Mouse (Mus musculus) layer of hippocampus, adult 9-11 months (tissue): Measurements from ENCODE around the gene Adamts16.

Experiments used
- DNase-seq: peaks from one replicate; pipeline ENCODE4 v3.0.0; 2022

The Adamts16 gene

DNA sequence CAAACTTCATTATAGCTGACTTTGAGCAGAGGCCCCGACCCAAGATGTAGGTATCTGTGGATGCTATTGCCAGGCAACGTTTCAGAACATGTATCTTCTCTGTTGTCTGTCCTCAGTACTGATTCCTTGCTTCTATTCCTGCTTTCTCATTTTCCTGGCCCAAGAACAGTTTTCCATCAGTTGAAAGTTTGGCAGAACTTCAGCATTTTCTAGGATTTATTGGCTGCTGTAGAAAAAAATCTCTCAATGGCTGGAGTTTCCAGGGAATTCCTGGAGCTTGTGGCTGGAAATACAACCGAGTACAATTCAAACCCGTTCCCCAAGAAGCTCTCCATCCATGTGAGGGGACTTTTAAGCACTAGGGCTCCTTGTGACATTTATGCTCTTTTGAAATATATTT, 10.6 kb downstream of the Adamts16 start:
- DNase-seq = no peak

DNA sequence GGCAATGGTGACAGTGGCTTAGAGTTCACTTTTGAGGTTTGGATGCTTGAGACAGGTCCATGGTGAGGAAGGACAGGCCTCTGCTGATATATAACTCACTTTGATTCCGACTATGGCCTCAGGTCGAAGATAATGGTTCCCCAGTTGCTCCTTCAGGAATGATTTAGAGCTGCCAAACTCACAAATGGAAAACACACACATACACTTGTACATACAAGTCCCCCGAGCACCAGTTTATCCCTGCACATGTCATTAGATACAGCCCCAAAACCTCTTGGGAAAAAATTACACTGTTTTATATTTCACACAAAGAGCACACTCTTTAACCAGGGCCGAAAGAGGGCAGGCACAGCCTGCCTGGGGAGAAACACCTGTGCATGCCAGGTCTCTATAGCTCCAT, 14.1 kb downstream of the Adamts16 start:
- DNase-seq = no peak

DNA sequence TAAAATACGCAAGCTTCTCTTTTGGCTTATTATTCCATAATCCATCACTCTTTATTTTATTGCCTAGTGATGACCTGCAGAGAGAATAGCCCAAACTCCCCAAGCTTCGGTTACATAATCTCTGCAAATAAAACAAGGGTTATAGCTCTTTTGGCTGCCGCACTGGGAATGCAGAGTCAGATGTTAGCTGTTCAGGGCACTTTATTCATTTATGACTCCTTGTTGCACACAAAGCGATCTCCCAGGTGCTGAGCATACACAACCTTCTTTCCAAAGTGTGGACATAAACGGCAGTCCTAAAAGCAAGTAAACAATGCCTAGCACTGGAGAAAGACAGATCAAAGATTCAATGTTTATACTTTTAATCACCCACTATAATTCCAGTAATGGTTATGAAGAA, 16.3 kb downstream of the Adamts16 start:
- no peak for DNase-seq

DNA sequence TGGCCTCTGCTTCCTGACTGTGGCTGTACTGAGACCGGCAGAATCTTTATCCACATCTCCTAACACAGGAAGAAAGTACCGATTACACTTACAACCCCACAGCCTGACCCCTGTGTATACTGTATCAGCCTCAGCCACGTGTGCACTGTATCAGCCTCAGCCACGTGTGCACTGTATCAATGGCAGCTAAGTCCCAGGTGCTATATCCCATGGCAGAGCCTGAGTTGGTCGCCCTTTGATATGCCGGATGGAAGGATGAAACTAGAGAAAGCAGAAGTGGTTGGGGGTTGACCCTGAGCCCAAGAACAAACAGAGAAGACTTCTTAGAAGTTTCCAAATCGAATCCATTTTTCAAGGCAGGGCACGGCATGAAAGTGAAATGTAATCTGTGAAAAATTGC, 17.9 kb downstream of the Adamts16 start:
- DNase-seq = no peak

DNA sequence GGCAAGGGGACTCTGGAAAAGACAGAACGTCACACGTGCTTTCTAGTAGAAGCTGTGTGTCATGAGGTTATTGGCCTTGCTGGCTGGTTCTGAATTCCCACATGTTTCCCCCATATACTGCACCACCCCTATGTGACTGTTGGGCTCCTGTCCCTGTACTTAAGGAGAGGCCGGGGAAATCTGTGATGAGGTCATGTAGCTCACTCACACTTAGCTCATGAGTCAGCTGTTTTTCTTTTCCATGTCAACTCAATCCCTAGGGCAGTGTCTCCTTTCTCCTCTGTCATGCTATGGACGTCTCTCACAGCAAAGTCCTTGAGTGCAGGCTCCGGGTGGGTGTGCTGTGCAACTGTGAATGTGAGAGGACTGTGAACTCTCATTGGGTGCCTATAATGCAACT, 22.6 kb downstream of the Adamts16 start:
- no peak for DNase-seq

DNA sequence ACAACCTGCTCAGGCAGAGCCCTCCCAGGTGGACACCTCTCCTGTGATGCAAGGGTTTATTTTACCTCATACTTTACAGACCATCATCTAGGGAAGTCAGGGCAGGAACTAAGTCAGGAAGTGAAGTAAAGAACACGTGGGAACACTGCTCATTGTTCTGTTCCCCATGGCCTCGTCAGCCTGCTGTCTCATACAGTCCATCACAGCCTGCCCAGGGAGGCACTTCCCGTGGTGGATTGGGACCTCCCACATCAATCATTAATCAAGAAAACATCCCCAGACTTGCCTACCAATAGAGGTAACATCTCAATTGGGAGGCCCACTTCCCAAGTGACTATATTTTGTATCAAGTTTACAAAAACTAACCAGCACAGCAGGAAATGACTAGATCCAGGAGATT, 27.2 kb downstream of the Adamts16 start:
- DNase-seq = no peak

DNA sequence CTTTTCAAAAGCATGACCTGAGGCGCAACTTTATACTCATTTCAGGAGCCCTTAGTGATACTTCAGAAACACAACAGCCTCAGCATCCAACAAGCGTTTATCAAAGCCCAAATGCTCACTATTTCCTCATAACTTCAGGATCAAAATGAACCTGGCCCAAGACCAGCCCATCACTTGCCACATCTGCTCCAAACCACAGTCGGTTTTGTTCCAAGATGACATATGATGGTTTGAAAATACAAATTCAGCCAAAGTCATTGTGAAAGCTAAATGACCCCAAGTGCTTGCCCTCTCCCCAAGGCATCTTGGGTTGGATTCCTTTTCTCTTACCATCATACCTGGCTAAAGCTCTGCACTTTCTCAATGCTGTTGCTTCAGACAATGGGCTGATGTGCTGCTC, 36.1 kb downstream of the Adamts16 start:
- no peak for DNase-seq

DNA sequence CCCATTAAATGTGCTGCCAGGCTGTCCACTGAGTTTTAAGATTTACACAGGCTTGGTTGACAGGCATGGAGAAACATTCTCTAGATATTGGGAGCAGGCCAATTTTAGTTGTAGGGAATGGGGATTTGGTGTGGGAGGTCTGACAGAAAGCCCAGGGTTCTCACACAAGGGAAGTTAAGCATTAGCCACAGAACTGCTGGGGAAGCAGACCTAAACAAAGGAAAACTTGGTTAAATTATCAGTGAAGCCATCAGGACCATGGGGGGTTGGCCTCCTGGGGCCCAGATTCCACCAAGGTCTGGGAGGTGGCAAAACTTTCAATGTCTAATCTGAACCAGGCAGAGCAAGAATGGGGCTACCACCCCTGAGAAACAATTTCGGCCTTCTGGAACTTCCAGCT, 38.8 kb downstream of the Adamts16 start:
- DNase-seq = no peak

DNA sequence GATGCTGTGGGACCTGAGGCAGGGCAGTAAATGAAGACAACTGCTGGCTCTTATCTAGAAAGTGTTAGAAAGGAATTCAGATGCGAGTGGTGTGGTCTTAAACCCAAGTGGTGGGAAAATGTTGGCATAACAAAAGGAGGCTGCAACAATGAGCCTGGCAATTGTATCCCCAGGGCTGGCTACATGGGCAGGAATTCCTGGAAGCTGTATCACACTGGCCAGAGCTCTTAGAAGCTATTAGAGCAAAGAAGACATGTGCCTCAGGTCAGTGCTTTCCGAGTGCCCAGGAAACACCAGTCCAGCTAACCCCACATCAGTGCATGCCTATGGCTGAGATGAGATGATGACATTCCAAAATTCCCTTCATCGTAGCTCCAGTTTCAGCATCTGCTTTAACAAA, 42.3 kb downstream of the Adamts16 start:
- DNase-seq = no peak

DNA sequence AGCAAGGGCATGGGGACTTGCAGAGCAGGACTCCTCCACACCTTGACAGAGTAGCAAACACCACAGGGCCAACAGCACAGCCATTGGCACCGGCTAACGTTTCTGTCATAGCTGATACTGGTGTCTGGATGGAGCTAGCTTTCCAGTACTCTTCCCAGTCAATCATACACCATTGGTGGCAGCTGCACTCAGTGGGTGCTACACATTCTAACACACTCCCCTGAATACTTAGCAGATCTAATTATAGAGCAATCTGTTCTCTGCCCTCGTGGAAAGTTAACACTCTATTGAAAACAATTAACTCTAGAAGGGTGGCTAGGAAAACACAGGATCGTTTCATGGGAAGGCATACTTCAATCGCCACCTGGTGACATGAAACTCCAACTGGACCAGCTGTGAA, 43.2 kb downstream of the Adamts16 start:
- peak; percentile 67 for DNase-seq

DNA sequence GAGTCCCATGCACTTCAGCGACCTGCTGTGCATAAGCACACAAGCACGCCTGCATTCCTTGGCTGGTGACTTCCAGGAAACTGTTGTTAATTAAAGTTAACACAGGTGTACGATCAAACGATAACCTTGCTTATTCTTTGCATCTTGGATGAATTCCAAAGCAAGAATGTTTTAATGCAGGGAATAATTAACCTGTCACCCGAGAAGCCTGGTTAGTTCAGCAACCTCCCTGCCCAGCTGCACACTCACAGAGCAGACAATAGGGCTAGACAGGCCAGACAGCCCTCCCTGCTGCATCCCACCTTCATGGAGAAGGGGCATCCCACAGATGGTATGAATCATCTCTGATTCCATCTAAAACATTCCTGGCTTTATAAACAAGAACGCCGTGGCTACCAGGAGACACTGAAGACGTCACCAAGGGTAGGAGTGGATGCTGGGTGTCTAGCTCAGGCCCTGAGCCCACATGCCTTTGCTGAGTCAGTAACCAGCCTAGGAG, 47.5 kb downstream of the Adamts16 start:
- peak; percentile 33 for DNase-seq

DNA sequence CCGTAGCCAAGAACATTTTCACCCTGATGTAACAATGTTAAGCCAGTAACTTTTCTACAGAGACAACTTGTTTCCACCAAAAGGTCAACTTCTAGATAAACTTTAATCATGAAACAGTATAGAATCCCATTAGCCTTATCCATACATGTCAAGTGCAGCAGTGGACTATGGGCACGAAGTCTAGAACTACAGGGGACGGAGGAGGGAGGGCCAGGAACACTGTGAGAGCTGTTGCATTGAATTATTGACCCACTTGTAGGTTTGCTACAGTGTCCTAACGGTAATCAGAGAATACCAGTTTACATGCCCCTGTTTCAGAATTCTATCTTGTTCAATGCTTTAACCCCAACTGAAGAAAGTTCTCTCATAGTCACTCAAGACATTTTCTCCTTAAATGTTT, 48.0 kb downstream of the Adamts16 start:
- DNase-seq = no peak

DNA sequence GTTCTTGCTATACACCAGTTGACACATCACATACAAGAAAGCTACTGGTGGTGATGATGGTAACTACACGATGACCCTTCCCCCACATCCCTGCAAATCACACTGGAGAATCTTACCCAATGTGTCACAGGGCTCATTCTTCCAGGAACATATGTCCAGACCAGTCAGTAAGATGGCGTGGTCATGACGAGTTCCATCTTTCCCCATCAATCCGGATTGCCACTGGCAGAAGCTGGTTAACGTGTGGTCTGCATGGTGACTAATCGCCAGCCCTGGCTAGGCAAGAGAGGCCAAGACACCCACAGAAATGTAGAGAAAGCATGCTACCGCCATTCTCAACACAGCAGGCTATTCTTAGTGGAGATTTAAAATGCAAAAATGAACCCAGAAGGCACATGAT, 48.7 kb downstream of the Adamts16 start:
- DNase-seq = no peak

DNA sequence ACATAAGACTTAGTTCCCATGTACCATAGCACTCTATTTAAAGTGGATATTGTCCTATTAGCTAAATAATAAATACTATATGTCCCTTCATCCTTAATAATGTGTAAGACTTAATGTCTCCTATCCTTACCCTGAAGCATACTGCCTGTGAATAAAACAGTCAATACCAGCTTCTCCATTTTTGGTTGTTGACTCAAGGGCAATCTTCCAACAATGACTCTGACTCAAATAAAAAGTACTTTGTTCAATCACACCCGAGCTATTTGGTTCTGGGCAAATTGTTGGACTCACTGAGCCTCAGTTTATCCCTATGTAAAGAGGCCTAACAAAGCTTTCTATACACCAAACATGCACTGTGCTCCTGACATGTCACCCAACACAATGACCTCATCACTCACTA, 51.8 kb downstream of the Adamts16 start:
- no peak for DNase-seq

DNA sequence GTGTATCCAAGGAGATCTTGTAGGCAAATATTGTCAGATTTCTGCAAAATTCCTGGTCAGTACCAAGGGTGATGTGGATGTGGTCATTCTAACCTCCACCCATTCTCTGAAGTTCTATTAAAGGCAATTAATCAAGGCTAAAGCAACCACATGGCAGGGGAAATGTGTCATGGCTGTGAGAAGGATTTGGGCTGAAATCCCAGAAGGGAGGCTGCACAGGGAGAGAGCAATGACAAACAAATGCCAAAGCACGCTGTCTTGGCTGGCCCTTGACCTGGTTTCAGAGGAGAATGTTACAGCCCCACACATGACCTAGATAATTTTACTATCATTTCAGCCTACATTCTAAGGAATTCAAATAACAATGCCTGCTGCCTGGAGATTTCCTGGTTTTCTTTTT, 52.6 kb downstream of the Adamts16 start:
- DNase-seq = no peak

DNA sequence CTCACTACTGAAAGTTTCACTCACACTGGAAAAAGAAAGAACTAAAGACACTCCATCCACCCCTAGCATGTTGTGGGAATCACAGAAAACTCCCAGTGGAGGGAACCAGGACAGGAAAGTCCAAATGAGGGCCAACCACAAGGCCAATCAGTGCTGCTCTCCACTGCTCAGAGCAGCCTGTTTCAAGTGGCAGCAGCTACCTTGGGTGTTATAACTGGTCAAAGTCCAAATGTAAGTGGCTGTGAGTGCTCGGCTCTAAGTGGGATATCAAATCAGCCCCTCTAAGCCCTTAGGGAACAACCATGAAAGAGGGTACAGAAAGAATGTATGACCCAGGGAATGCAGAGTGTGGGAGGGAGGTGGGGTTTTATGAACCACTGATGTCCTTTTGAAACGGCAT, 56.5 kb downstream of the Adamts16 start:
- DNase-seq = no peak

DNA sequence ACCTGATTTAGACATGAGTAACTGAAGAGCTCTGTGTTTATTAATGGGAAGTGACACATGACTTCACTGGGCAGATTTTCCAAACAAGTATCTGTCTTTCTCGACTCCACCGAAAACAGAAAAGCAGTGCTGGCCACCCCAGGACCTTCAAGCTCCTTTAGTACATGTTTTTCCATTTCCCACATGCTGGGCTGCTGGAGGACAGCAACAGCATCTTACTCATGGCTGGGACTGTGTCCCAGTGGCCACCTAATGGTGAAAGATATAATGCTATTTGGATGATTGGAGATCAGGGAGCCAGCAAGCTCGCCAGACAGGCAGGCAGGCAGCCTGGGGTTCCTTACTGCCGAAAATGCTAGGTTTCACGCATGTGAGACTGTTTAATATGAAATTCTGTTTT, 57.5 kb downstream of the Adamts16 start:
- no peak for DNase-seq

DNA sequence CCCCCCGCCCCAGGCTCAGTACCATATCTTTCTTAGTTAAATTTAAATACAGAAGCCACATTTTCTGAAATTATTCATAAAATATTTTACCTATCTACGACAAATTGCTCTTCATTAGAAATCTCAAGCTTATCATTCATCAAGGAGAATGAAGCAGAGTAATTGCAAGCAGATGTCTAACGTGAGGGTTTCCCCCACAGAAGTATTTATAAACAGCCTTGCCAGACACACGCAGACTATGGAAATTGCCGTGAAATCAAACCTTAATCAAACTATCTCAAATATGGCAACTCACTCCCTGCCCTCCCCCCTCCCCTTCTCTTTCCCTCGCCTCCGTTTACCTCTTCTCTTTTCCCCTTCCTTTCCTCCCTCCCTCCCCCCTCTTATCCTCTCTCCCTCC, 61.8 kb downstream of the Adamts16 start:
- no peak for DNase-seq

DNA sequence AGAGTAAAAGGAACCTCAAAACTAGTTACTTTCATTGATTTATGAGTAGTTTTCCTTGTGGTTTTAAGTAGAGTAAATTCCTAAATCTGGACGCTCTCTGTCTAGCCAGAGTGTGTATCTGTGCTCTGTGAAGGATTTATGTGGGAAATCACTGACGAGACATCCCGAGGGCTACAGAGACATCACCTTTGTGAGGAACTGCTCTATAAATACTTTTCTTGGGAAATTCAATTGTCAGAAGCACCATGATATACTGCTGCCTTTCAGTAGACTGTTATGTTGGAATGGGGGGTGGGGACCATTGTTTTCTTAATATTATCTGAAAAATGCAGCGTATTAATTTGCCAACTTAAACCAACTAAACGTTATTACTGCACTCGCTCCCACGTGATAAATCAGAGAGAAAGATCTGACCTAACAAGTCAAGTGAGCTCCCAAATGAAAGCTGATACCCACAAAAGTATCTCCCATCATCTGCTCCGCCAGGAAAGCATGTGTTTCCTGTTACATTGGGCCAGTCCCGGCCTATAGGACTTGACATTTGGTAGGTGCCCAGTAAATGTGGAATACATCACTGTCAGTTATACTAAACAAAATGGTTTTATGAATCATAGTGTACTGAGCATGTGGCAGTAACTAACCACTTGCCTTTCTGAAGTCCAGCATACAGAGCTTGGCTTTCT, 62.6 kb downstream of the Adamts16 start:
- no peak for DNase-seq

DNA sequence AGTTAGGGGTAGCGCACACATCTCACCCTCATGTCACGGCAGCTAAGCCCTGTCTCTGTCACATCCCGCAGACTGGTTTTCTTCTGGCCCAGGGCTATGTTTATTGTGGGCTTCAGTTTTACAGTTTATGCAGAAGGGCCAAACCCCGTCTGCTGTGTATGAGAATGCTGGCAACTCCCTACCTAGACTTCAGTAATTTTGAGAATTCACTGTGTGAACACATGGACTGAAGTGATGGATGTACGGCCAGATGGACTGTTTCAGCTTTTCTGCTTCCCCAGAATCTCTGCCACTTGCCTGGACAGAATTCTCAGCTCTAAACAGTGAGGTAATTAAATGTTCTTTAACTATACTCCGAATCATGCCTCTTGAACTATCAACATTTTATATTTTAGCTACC, 70.5 kb downstream of the Adamts16 start:
- DNase-seq = no peak

DNA sequence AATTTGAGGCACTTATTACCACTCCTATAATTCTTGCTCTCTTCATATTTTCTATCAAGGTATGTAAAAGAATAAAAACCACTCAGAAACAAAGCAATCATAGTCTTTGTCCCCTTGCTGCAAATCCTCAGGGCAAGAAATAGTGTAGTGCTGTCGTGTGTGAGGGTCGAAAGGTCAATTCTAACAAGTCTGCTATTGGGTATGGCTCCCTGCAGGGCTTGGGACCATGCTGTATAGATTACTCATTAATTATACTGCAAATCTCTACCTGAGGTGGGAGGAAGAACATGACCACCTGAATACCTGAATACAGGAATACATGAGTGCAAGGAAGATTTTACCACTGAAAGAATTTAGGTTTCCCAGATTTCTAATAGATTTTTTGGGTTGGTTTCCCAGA, 72.5 kb downstream of the Adamts16 start:
- no peak for DNase-seq

DNA sequence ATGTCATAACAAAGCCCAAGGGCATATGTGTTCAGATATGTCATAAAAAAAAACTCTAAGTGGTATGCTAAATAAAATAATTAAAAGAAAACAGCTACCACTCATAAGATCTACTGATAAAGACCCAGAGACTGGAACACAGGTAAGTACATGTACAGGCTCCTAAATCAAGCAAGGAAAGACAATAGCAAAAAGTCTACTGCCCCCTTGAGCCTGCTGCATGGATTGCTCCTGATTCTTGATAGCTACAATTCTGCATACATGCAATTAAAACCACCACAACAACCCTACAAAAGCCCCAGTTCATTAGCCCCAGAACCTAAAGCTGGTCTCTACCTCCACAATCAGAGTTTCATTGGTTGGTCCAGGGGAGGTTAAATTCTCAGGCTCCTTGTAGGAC, 74.1 kb downstream of the Adamts16 start:
- peak; percentile 15 for DNase-seq

DNA sequence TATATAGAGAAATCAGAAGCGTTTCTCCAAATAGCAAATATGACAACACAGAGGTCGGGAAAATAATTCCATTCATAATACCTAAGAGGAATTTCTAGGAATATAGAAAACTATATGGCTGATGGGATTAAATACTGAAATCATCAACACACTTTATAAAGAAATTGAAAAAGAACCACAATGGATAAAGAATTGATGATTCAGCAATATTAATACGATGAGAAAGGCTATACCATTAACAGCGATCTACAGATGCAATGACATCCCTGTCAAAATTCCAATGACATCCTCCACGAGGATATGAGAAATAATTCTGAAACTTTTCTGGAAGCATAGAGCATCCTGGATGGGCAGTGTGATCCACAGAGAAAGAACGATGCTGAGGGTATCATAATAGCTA, 76.9 kb downstream of the Adamts16 start:
- DNase-seq = no peak

DNA sequence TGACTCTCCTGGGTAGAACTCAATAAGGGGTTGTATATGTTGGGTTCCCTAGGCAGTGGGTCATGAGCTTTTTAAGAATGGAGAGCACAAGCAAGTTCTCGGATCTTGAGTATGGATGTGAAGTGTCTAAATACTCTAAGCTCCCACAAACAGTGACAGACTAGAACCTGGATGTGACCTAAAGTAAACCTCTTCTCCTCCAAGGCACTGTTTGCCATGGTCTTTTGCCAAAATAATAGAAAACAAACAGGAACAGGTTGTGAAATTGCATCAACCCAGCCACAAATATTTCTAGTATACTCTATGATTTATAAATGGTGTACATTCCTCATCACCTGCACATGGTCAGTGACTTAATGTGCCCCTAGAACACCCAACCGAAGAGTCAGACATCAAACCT, 79.0 kb downstream of the Adamts16 start:
- DNase-seq = no peak

DNA sequence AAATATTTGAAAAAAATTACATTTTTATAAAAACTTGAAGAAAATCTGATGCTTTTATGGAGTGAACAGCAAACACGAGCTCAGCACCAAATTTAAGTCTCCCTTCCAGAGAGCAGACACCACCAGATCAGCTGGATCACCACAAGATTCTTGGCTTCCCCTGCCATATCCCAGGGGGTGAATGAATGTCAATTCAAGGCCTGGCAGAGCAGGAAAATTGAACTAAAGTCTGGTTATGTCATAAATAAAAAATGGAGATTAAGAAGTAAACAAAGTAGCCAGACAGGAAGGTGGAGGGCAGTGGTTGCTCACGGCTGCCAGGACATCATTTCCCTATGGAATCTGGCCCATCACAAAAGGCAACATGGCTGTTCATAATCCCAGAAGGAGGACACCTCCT, 80.3 kb downstream of the Adamts16 start:
- DNase-seq = no peak

DNA sequence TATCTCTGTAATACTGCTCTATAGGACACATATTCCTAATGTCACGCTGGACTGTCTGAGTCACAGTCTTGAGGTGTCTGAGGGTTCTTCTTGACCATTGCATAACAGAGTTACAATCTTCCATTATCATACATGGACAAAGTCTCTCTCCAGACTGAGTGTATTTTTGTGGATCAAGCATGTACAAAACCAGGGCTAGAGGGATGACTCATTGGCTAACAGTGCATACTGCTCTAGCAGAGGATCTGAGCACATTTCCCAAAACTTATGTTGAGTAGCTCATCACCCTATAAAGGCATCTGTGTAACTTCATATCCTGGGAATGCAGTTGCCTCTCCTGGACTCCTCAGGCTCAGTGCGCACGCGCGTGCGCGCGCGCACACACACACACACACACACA, 81.4 kb downstream of the Adamts16 start:
- DNase-seq = no peak
